Mouse (Mus musculus): ENCODE measurements at regions not wholly inside any gene's neighbourhood (a gene's known extent, or its start where the extent isn't known, plus 50 kb on each side); places are given as distances from the start of the nearest gene placed in this dataset.

DNA sequence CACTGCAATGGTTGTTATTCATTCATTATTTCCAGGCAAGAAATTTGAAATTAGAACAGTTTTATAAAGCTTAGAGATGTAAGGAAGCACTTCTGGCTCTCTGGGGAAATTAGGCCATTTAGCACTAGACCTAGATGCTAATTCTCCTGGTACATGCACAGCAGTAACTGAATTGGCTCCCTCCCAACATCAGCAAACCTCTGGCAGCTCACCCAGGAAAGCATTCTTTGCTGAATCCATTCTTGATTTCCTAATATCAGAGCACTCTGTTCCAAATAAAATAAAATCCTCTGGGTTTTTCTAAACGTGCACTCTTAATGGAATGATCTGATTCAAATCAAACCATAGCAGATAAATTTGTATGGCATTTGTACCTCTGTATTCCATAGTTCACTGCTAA lies 203.4 kb upstream of the Syndig1 start:
- Histone ChIP-seq H3K9me3 (no peaks in the 10 kb centered on the region), H3K27ac (no peak overlapping the region), H3K9ac (no peak overlapping the region), H3K36me3 (no peaks in the 10 kb centered on the region), H3K4me1 (replicated peaks) (no peaks in the 10 kb centered on the region), H3K27me3 (replicated peaks) (no peaks in the 10 kb centered on the region), H3K4me3 (replicated peaks) (no peak overlapping the region), H3K4me2 (replicated peaks) (no peak overlapping the region)
- ATAC-seq, result no peak
- 53% methylated on average over 1 of the region's 1 CpGs for WGBS

DNA sequence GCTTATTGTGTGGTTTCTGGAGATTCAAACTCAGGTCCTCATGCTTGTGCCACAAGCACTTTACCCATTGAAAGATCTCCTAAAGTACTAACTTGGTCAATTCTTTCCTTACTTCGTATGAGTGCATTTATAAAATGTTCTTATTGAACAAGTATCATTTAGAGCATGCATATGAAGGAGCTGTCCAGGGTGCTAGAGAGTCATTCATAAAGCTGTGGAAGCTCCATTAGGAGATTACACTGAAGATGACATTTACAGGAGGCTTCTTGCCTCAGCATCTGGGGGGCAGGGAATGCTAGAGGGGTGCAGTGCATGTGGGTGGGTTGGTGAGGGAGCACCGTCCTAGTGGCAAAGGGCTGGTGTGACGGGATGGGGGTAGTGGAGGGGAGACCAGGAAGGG lies 187.8 kb upstream of the Syndig1 start:
- no peaks in the 10 kb centered on the region for H3K4me1 ChIP-seq (replicated peaks)
- H3K4me2 ChIP-seq (replicated peaks), result no peak overlapping the region
- no peaks in the 10 kb centered on the region for H3K27me3 ChIP-seq (replicated peaks)
- 81% methylated on average over 3 of the region's 3 CpGs for WGBS
- no peaks in the 10 kb centered on the region for H3K9me3 ChIP-seq
- no peak overlapping the region for H3K27ac ChIP-seq
- H3K9ac ChIP-seq, result no peak overlapping the region
- H3K36me3 ChIP-seq, result no peaks in the 10 kb centered on the region
- H3K4me3 ChIP-seq (replicated peaks), result no peak overlapping the region
- ATAC-seq, result no peak

DNA sequence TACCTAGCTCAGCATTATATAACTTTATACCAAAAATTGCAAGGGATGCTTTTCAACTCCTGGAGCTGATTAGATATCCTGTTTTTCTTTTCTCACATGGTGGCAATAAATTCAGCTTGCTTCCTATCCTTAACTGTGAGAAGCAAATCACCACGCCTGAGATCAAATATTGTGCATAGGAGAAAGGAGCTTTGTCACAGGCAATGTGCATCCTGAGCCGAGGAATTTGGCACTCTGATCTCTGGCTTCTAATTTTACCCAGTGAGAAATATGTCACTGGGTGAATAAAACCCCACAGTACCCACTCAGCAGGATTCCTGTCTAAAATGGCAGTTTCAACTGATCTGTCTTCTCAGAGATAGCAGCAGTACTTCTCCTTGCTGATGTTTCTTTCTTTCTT lies 177.2 kb upstream of the Syndig1 start:
- Histone ChIP-seq H3K36me3 (no peaks in the 10 kb centered on the region), H3K9me3 (no peaks in the 10 kb centered on the region), H3K4me3 (replicated peaks) (no peak overlapping the region), H3K4me2 (replicated peaks) (no peak overlapping the region), H3K9ac (no peak overlapping the region), H3K4me1 (replicated peaks) (no peaks in the 10 kb centered on the region), H3K27me3 (replicated peaks) (no peaks in the 10 kb centered on the region), H3K27ac (no peak overlapping the region)
- WGBS, result 69% methylated on average over 2 of the region's 2 CpGs
- ATAC-seq, result no peak

DNA sequence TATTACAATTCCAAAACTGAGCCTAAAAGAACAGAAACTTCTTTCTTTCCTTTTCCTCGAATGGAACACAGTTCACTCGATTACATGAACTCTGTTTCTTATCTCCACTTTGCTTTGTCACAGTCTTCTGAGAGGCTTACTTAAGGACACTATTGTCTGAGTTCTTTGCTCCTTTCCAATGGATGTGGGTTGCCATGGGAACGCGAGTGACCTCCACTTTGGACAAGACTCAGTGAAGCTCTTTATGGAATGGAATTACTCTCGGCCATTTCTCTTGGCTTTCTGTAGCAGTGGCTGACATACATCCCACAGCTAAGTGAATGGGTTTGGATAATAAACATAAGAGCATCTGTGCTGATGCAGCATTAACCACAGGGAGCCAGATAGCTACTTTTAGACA lies 167.9 kb upstream of the Syndig1 start:
- H3K4me1 ChIP-seq (replicated peaks), result no peaks in the 10 kb centered on the region
- H3K9ac ChIP-seq, result no peak overlapping the region
- no peaks in the 10 kb centered on the region for H3K27me3 ChIP-seq (replicated peaks)
- H3K4me2 ChIP-seq (replicated peaks), result no peak overlapping the region
- H3K36me3 ChIP-seq, result no peaks in the 10 kb centered on the region
- H3K4me3 ChIP-seq (replicated peaks), result no peak overlapping the region
- no peak for ATAC-seq
- H3K27ac ChIP-seq, result no peak overlapping the region
- H3K9me3 ChIP-seq, result no peaks in the 10 kb centered on the region
- 82% methylated on average over 5 of the region's 5 CpGs for WGBS

DNA sequence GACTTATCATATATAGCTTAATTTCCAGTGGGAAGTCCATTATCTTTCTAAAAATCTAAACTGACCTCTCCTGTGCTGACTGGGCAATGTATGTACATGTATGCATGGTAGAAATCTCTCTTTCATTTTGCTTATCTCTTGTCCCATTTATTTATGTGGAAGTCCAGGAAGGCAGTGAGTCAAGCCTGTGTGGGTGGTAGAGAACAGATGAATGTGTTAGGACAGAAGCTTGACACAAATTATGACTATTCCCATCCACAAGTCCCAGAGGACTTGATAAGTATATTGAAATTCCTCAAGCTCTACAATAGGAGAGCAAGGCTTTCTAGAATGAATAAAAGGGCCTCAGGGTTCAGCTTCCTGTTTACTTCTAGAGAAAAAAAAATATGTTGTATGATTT lies 164.6 kb upstream of the Syndig1 start:
- H3K9me3 ChIP-seq, result no peaks in the 10 kb centered on the region
- ATAC-seq, result no peak
- H3K36me3 ChIP-seq, result no peaks in the 10 kb centered on the region
- H3K27me3 ChIP-seq (replicated peaks), result no peaks in the 10 kb centered on the region
- no peak overlapping the region for H3K4me3 ChIP-seq (replicated peaks)
- no peaks in the 10 kb centered on the region for H3K4me1 ChIP-seq (replicated peaks)
- no peak overlapping the region for H3K4me2 ChIP-seq (replicated peaks)
- H3K9ac ChIP-seq, result no peak overlapping the region
- no peak overlapping the region for H3K27ac ChIP-seq

DNA sequence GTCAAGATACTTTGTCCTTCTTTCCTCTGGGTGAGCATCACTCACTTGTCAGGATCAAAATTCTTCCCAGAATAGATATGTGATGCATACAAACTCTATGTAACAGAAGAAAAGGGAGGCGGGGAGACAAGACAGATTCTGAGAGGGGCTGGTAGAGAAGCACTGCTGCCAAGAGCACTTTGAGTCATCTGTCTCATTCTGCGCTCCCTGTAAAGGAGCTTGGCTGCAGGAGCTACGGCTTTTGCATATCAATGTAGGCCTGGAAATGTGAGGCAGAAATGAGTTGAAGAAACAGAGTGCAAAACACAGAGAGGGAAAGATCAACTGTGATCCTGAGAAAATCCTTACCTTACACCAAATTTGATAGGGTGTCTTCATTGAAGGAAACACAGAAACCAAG lies 162.6 kb upstream of the Syndig1 start:
- Histone ChIP-seq H3K9me3 (no peaks in the 10 kb centered on the region), H3K4me1 (replicated peaks) (no peaks in the 10 kb centered on the region), H3K4me2 (replicated peaks) (no peak overlapping the region), H3K4me3 (replicated peaks) (no peak overlapping the region), H3K36me3 (no peaks in the 10 kb centered on the region), H3K27me3 (replicated peaks) (no peaks in the 10 kb centered on the region), H3K9ac (no peak overlapping the region), H3K27ac (no peak overlapping the region)
- no peak for ATAC-seq
- 66% methylated on average over 3 of the region's 3 CpGs for WGBS

DNA sequence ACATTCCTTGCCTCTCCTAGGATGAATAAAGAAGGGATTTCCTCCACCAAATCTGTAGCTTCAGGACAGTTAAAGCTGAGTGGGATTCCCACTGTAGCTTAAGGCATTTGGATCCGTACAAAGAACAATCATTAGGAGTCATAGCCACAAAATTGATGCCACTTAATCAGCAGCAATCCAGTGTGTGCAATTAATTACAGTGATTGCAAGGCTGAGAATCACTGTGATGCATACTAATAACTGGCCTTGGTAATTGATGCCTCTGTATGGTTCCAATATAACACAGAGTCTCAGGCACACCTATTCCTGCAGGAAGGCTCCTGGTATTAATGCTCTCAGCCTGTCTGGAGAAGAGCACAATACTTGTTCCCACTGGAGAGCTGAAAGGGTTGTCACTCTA lies 157.1 kb upstream of the Syndig1 start:
- WGBS, result 81% methylated on average over 1 of the region's 1 CpGs
- Histone ChIP-seq H3K4me3 (replicated peaks) (no peak overlapping the region), H3K36me3 (no peaks in the 10 kb centered on the region), H3K4me1 (replicated peaks) (no peaks in the 10 kb centered on the region), H3K27me3 (replicated peaks) (no peaks in the 10 kb centered on the region), H3K9ac (no peak overlapping the region), H3K27ac (no peak overlapping the region), H3K4me2 (replicated peaks) (no peak overlapping the region), H3K9me3 (no peaks in the 10 kb centered on the region)
- no peak for ATAC-seq

DNA sequence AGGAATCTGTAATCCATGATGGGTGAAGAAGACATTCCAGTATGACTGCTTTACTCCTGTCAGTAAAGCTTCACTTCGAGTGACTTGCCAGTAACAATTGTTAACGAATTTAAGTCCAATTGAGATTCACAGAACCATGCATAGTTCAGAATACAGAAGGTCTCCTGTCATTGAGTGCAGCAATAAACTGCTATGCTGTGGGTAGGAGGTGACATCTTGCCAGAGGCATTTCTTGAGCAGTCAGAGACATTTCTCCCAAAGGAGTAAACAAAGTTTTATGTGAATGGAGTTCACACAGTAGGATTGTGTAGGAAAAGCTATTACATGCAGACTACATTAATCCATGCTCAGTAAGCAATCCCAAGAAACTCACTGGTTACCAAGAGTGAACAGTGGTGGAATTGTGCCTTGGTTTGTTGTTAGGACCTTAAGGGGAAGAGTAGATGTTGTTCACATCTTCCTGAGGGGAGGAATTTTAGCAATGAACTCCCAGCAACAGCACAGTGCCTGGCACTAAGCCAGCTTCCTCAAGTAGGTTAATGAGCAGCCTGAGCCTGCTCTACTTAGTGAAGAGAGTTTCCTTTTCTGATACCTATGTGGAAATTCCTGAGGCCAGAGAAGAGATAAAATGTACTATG lies 149.1 kb upstream of the Syndig1 start:
- Histone ChIP-seq H3K27me3 (replicated peaks) (no peaks in the 10 kb centered on the region), H3K27ac (no peak overlapping the region), H3K9ac (no peak overlapping the region), H3K4me2 (replicated peaks) (no peak overlapping the region), H3K9me3 (no peaks in the 10 kb centered on the region), H3K36me3 (no peaks in the 10 kb centered on the region), H3K4me3 (replicated peaks) (no peak overlapping the region), H3K4me1 (replicated peaks) (no peaks in the 10 kb centered on the region)
- no peak for ATAC-seq
- WGBS, result 82% methylated on average over 2 of the region's 2 CpGs

DNA sequence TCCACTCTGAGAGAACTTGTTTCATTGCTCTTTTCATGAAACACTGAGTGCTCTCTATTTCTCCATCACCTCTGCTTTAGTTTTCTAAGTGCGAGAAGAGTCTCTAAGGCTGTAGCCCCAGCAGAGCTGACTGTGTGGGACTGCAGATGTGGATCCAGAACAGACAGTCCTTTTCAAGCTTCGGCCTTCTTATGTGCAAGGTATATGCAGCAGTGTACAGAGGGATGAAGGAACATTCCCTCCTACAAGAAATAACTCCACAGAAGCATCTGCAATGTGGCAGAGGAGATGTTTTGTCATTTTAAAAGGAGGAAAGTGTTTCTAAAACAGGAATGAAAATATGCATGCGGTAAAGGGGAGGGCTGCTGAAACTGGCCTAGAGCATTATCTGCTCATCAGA lies 106.7 kb upstream of the Syndig1 start:
- Histone ChIP-seq H3K9me3 (no peaks in the 10 kb centered on the region), H3K36me3 (no peaks in the 10 kb centered on the region), H3K4me1 (replicated peaks) (no peaks in the 10 kb centered on the region), H3K27ac (no peak overlapping the region), H3K4me2 (replicated peaks) (no peak overlapping the region), H3K9ac (no peak overlapping the region), H3K27me3 (replicated peaks) (no peaks in the 10 kb centered on the region), H3K4me3 (replicated peaks) (no peak overlapping the region)
- WGBS, result 79% methylated on average over 3 of the region's 3 CpGs
- no peak for ATAC-seq

DNA sequence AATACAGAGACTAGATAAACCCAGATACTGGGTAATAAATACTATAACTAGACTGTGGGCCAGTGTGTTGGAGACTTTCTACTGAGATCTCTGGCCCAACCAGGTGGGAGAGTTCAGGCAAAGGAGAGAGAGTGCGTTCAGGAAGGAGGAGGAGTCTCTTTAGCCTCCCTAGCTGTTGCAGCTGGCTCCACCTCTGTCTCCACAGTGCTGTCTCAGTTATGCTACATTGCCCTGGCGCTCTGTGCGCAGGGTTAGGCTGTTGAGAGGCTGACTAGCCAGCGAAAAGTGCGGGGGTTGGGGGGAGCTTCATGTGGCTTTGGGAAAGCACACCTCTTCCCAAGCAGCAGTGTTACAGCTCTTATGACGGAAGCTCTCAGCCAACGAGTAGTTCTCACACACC lies 104.7 kb upstream of the Syndig1 start:
- Histone ChIP-seq H3K27me3 (replicated peaks) (no peaks in the 10 kb centered on the region), H3K27ac (no peak overlapping the region), H3K36me3 (no peaks in the 10 kb centered on the region), H3K4me3 (replicated peaks) (no peak overlapping the region), H3K9ac (no peak overlapping the region), H3K4me1 (replicated peaks) (no peaks in the 10 kb centered on the region), H3K9me3 (no peaks in the 10 kb centered on the region), H3K4me2 (replicated peaks) (no peak overlapping the region)
- 22% methylated on average over 7 of the region's 7 CpGs for WGBS
- no peak for ATAC-seq

DNA sequence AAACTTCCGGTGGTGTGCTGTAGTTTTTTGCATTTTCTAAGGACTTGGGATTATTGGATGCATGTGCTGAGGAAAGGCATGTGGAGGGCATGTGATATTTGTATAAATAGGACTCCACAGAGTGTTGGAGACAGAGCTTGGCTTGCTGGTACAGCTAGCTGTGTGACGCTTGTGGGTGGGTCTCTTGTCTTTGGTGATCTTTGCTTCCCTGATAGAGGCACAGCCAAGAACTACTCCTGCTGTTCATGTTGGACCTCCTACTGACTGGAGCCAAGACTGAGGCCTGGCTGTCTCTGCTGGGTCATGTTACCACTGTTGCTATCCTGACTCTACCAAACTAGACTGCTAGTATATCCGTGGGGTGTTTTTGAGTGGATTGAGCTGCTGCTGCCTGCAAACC lies 103.1 kb upstream of the Syndig1 start:
- no peak overlapping the region for H3K4me2 ChIP-seq (replicated peaks)
- no peak overlapping the region for H3K27ac ChIP-seq
- no peak for ATAC-seq
- no peaks in the 10 kb centered on the region for H3K9me3 ChIP-seq
- H3K4me1 ChIP-seq (replicated peaks), result no peaks in the 10 kb centered on the region
- no peaks in the 10 kb centered on the region for H3K36me3 ChIP-seq
- H3K9ac ChIP-seq, result no peak overlapping the region
- 70% methylated on average over 3 of the region's 3 CpGs for WGBS
- no peak overlapping the region for H3K4me3 ChIP-seq (replicated peaks)
- H3K27me3 ChIP-seq (replicated peaks), result no peaks in the 10 kb centered on the region

DNA sequence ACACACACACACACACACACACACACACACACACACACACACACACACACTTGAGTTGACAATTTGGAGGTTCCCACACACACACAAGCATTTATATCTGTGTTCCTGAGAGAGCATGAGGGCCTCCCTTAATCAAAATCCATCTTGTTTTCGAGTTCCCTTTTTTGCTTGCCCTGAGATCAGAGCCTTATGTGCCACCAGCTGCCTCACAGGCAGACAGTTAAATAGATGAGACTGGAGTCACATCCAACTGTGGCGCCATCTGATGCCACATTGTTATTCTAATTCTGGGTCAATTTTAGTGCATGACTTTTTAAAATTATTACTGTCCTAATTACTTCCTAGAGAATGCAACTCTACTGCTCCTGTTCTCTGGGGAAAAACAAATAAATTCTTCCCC lies 91.2 kb upstream of the Syndig1 start:
- WGBS, result 66% methylated on average over 2 of the region's 2 CpGs
- ATAC-seq, result no peak
- no peak overlapping the region for H3K4me2 ChIP-seq (replicated peaks)

DNA sequence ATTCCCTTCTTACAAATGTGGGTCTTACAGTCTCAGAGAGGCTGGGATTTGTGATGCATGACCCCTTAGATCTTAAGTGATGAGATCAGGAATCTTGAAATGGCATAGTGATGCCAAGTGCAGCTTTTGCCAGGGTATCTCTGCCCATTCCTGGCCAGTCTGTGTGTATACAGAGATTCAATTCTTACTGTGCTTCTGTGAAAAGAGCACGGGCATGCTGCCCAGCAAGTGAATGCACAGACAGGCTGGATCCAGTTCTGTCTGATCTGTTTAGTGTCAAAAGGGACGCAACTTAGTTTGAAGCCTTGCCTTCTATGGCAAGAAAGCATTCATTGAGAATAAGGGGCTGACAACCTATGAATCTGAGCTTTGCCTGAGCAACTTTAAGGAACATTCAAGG lies 89.1 kb upstream of the Syndig1 start:
- Histone ChIP-seq H3K27ac (no peak overlapping the region), H3K27me3 (replicated peaks) (no peaks in the 10 kb centered on the region), H3K4me1 (replicated peaks) (no peaks in the 10 kb centered on the region), H3K4me2 (replicated peaks) (no peak overlapping the region), H3K9me3 (no peaks in the 10 kb centered on the region), H3K9ac (no peak overlapping the region), H3K4me3 (replicated peaks) (no peak overlapping the region), H3K36me3 (no peaks in the 10 kb centered on the region)
- WGBS, result 48% methylated on average over 2 of the region's 2 CpGs
- ATAC-seq, result peak; percentile 75

More for the DNA sequence above, 91.2 kb upstream of the Syndig1 start:
- no peak overlapping the region for H3K9ac ChIP-seq
- H3K27ac ChIP-seq, result no peak overlapping the region
- H3K27me3 ChIP-seq (replicated peaks), result no peaks in the 10 kb centered on the region
- H3K9me3 ChIP-seq, result no peaks in the 10 kb centered on the region
- no peak overlapping the region for H3K4me3 ChIP-seq (replicated peaks)
- no peaks in the 10 kb centered on the region for H3K36me3 ChIP-seq
- no peaks in the 10 kb centered on the region for H3K4me1 ChIP-seq (replicated peaks)

All from intestine, embryonic 15.5 days (tissue).